Mouse (Mus musculus): ENCODE measurements around the gene Sppl2c. TPM values are rescaled to one million over a fixed set of nuclear protein-coding genes. Genes with fewer than 3 reads are reported as not detected.

The Sppl2c gene
- not detected in 2 replicates for polyA plus RNA-seq (2014; fragmentation: Nextera tagmentation; extraction: Ambion mirVana)

DNA sequence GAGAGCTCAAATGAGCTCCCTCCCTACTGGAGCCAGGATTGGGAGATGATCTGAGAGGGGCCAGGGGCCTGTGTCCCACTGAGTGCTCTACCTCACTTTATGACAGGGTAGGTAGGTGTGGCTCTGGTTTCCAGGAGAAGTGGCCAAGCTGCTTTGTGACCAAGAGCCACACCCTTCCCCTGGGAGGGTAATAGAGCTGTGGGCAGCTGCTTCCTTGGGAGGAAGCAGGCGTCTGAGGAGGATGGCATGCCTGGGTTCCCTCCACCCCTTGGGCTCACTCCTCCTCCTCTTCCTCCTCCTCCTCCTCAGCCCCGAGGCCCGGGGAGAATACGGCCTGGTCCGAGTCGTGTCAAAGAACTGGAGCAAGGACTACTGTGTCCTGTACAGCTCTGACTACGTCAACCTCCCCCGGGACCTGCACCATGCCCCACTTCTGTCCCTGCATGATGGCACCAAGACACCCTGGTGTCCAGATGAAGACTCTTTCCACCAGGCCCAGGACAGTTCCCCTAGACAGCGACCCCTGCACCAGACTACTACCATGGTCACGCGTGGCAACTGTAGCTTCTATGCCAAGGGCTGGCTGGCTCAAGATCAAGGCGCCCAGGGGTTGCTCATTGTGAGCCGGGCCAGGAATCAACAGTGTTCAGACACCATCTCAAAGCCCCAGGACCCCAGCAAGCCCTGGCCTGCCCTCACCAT, at the start of gene Sppl2c:
Gene Sppl2c (plus strand): TSS at position 193 of the 702 bp plus-strand sequence.
- Histone ChIP-seq H3K36me3 (ENCODE audit: control insufficient read depth, insufficient read depth, low read length) (no peaks in the 10 kb centered on the region), H3K4me3 (ENCODE audit: low read depth, low read length) (no peak within 1 kb of the TSS), H3K4me1 (replicated peaks; ENCODE audit: control insufficient read depth, insufficient read depth, low read length) (no peaks in the 10 kb centered on the region), H3K27ac (ENCODE audit: low read depth, low read length) (no peak within 1 kb of the TSS), H3K4me2 (replicated peaks; ENCODE audit: low read depth, low read length) (no peak within 1 kb of the TSS), H3K9me3 (ENCODE audit: control insufficient read depth, low read length) (no peaks in the 10 kb centered on the region), H3K9ac (ENCODE audit: low read depth, low read length) (no peak within 1 kb of the TSS), H3K27me3 (ENCODE audit: control insufficient read depth, insufficient read depth, low read length) (no peaks in the 10 kb centered on the region)
- ATAC-seq (ENCODE audit: low FRiP score) (no peak), DNase-seq (ENCODE audit: low spot score) (no peak)
- WGBS: 85% methylated on average over 13 of the region's 13 CpGs

DNA sequence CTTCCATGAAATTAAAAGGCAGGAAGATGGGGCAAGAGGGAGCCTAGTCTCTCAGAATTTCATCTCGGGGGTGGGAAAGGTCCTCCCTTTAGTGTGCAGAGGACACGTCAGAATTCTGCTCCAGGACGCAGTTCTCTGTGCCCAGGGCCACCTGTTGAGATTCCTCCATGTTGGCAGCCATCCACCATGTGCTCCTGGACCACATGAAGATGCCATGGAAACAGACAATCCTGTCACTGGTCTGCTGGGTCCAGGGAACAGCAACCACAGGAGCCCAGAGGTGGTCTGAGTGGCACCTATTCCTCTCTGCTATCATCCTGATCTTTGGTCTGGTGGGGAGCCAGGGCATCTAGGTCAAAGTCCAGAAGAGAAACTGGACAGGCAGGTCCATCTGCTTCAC, 47.2 kb upstream of the Sppl2c start:
- Histone ChIP-seq H3K36me3 (ENCODE audit: control insufficient read depth, insufficient read depth, low read length) (no peaks in the 10 kb centered on the region), H3K27ac (ENCODE audit: low read depth, low read length) (no peak overlapping the region), H3K4me3 (ENCODE audit: low read depth, low read length) (no peak overlapping the region), H3K4me2 (replicated peaks; ENCODE audit: low read depth, low read length) (no peak overlapping the region), H3K27me3 (ENCODE audit: control insufficient read depth, insufficient read depth, low read length) (peaks cover 20% of the 10 kb centered on the region), H3K9ac (ENCODE audit: low read depth, low read length) (no peak overlapping the region), H3K9me3 (ENCODE audit: control insufficient read depth, low read length) (no peaks in the 10 kb centered on the region), H3K4me1 (replicated peaks; ENCODE audit: control insufficient read depth, insufficient read depth, low read length) (no peaks in the 10 kb centered on the region)
- ATAC-seq (ENCODE audit: low FRiP score) (no peak), DNase-seq (ENCODE audit: low spot score) (no peak)
- 69% methylated on average over 3 of the region's 3 CpGs for WGBS

DNA sequence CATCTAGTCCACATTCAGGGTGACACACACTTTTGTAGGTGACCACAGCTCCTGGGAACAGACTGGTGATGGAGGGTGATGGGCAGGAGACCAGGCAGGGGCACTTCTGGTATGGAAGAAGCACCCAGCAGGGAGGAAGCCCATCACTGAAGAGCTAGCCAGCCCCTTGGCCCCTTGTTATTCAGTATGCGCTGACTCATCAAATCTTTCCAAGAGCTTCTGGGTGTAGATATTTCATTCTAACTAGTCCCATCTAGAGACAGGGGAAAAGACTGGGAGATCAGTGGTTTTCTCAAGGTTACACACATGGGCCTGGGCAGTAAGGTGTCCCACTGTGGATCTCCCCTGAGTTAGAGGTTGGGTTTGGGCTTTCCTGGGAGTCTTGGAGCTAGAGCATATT, 41.2 kb upstream of the Sppl2c start:
- 88% methylated on average over 1 of the region's 1 CpGs for WGBS
- no peak overlapping the region for H3K9ac ChIP-seq (ENCODE audit: low read depth, low read length)
- no peaks in the 10 kb centered on the region for H3K36me3 ChIP-seq (ENCODE audit: control insufficient read depth, insufficient read depth, low read length)
- H3K4me3 ChIP-seq (ENCODE audit: low read depth, low read length): no peak overlapping the region
- DNase-seq (ENCODE audit: low spot score) (no peak), ATAC-seq (ENCODE audit: low FRiP score) (no peak)
- H3K4me2 ChIP-seq (replicated peaks; ENCODE audit: low read depth, low read length): no peak overlapping the region
- H3K4me1 ChIP-seq (replicated peaks; ENCODE audit: control insufficient read depth, insufficient read depth, low read length): no peaks in the 10 kb centered on the region
- no peak overlapping the region for H3K27ac ChIP-seq (ENCODE audit: low read depth, low read length)
- no peaks in the 10 kb centered on the region for H3K9me3 ChIP-seq (ENCODE audit: control insufficient read depth, low read length)
- no peaks in the 10 kb centered on the region for H3K27me3 ChIP-seq (ENCODE audit: control insufficient read depth, insufficient read depth, low read length)

DNA sequence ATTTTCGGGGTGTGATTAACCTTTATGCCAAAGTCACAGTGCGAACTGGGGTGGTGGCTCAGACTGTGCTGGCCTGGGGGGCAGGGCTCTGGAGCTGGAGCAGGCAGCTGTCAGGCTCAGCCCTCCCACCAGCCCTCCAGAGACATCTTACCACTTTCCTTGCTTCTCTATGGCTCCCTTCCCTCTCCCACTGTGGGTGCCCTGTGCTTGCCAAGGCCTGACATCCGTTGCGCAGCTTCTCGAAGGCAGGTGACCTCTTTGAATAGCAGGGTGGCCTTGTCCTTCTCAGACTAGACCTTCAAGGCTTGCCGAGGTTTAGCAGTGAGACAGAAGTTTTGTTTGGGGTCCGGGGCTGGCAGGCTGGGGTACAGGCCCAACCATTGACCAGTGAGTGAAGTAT, 37.3 kb upstream of the Sppl2c start:
- ATAC-seq (ENCODE audit: low FRiP score): no peak
- Histone ChIP-seq H3K27ac (ENCODE audit: low read depth, low read length) (no peak overlapping the region), H3K9me3 (ENCODE audit: control insufficient read depth, low read length) (no peaks in the 10 kb centered on the region), H3K9ac (ENCODE audit: low read depth, low read length) (no peak overlapping the region), H3K36me3 (ENCODE audit: control insufficient read depth, insufficient read depth, low read length) (no peaks in the 10 kb centered on the region), H3K4me2 (replicated peaks; ENCODE audit: low read depth, low read length) (no peak overlapping the region), H3K4me3 (ENCODE audit: low read depth, low read length) (no peak overlapping the region), H3K27me3 (ENCODE audit: control insufficient read depth, insufficient read depth, low read length) (no peaks in the 10 kb centered on the region), H3K4me1 (replicated peaks; ENCODE audit: control insufficient read depth, insufficient read depth, low read length) (no peaks in the 10 kb centered on the region; the same call in 1 of the 2 replicates)
- DNase-seq (ENCODE audit: low spot score): no peak
- 71% methylated on average over 7 of the region's 7 CpGs for WGBS

DNA sequence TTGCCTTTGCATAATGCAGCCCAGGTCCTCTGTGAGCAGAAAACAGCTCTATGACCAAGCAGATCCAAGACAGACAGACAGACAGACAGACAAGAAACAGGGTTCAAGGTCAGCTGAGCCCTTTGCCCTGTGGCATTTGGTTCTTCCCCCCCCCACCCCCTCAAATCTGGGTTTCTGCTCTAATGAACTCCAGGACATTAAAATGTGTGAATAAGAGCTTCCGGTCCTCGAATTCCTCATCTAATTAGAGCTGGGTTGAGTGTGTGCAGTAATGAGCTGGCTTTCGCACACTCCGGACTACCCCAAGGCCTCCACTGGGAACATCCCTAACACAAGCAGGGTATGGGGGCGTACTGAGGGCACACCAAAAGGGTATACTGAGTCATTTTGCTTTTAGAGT, 35.2 kb upstream of the Sppl2c start:
- WGBS: 68% methylated on average over 5 of the region's 5 CpGs
- H3K4me3 ChIP-seq (ENCODE audit: low read depth, low read length): no peak overlapping the region
- no peak overlapping the region for H3K4me2 ChIP-seq (replicated peaks; ENCODE audit: low read depth, low read length)
- peaks cover 3% of the 10 kb centered on the region; the same call in 1 of the 2 replicates for H3K4me1 ChIP-seq (replicated peaks; ENCODE audit: control insufficient read depth, insufficient read depth, low read length)
- no peaks in the 10 kb centered on the region for H3K9me3 ChIP-seq (ENCODE audit: control insufficient read depth, low read length)
- H3K27ac ChIP-seq (ENCODE audit: low read depth, low read length): no peak overlapping the region
- DNase-seq (ENCODE audit: low spot score) (no peak), ATAC-seq (ENCODE audit: low FRiP score) (no peak)
- no peak overlapping the region for H3K9ac ChIP-seq (ENCODE audit: low read depth, low read length)
- H3K27me3 ChIP-seq (ENCODE audit: control insufficient read depth, insufficient read depth, low read length): no peaks in the 10 kb centered on the region
- H3K36me3 ChIP-seq (ENCODE audit: control insufficient read depth, insufficient read depth, low read length): no peaks in the 10 kb centered on the region

DNA sequence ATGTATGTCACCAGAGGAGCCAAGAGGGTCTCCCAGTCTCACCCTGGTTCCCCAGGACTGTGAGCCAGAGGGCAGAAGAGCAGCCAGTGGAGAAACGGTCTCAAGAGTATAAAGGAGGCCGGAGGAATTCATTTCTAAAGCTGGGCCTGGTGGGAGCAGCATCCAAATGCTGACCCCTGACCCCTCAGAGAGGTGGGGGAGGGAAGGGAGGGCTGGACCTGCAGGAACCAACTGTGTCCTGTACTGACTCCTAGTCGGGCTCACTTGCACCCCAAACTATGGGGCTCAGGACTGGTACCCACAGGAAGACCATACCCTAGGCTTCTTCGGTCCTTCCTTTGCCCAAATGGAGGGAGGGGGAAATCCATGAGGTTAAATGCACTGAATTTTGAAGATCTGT, 31.8 kb upstream of the Sppl2c start:
- no peak for DNase-seq (ENCODE audit: low spot score)
- Histone ChIP-seq H3K36me3 (ENCODE audit: control insufficient read depth, insufficient read depth, low read length) (no peaks in the 10 kb centered on the region), H3K4me1 (replicated peaks; ENCODE audit: control insufficient read depth, insufficient read depth, low read length) (peaks cover 8% of the 10 kb centered on the region; the same call in 1 of the 2 replicates), H3K4me3 (ENCODE audit: low read depth, low read length) (no peak overlapping the region), H3K4me2 (replicated peaks; ENCODE audit: low read depth, low read length) (no peak overlapping the region; the same call in 1 of the 2 replicates), H3K9ac (ENCODE audit: low read depth, low read length) (no peak overlapping the region), H3K9me3 (ENCODE audit: control insufficient read depth, low read length) (no peaks in the 10 kb centered on the region), H3K27me3 (ENCODE audit: control insufficient read depth, insufficient read depth, low read length) (no peaks in the 10 kb centered on the region), H3K27ac (ENCODE audit: low read depth, low read length) (no peak overlapping the region)
- ATAC-seq (ENCODE audit: low FRiP score): no peak
- 44% methylated on average over 4 of the region's 4 CpGs for WGBS

DNA sequence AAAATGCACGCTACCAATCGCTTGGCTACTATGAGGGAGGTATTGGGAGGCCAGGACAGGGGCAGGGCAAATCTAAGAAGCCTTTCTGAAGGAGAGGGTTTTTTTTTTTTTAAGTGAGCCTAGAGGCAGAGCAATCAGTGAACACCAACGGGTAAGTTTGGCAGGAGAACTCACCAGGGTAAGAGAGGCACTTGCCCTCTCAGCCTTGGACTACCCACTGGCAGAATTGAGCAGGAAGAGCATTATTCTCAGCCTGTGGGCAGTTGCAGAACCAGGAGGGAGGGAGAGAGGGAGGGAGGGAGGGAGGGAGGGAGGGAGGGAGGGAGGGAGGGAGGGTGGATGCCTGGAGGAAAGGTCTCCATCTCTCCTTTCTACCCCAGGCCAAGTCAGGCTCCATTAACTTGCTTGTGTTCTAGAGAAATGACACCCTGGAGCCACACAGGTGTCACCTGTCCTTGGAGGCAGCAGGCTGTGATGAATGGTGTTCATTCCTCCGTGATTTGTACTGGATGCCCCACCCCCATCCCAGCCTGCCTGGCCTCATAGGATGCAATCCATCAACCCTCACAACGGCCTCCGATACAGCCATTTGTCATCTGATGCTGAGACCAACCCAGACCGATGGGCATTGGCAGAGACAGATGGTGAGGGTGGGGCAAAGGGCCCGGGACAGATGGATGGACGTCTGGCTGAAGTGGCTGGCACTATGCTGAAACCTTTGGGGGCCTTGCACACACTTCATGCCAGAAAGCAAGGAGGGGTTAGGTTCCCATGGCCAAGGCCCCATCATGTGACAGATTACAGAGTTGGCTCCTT, 31.1 kb upstream of the Sppl2c start:
- H3K9ac ChIP-seq (ENCODE audit: low read depth, low read length): no peak overlapping the region
- H3K4me3 ChIP-seq (ENCODE audit: low read depth, low read length): no peak overlapping the region
- H3K4me1 ChIP-seq (replicated peaks; ENCODE audit: control insufficient read depth, insufficient read depth, low read length): peaks cover 8% of the 10 kb centered on the region; the same call in 1 of the 2 replicates
- ATAC-seq (ENCODE audit: low FRiP score) (peak; percentile 50), DNase-seq (ENCODE audit: low spot score) (peak; percentile 48)
- H3K9me3 ChIP-seq (ENCODE audit: control insufficient read depth, low read length): no peaks in the 10 kb centered on the region
- peak overlapping the region; percentile 45; the same call in 1 of the 2 replicates for H3K27ac ChIP-seq (ENCODE audit: low read depth, low read length)
- H3K36me3 ChIP-seq (ENCODE audit: control insufficient read depth, insufficient read depth, low read length): no peaks in the 10 kb centered on the region
- WGBS: 39% methylated on average over 9 of the region's 9 CpGs
- no peak overlapping the region for H3K4me2 ChIP-seq (replicated peaks; ENCODE audit: low read depth, low read length)
- H3K27me3 ChIP-seq (ENCODE audit: control insufficient read depth, insufficient read depth, low read length): no peaks in the 10 kb centered on the region

DNA sequence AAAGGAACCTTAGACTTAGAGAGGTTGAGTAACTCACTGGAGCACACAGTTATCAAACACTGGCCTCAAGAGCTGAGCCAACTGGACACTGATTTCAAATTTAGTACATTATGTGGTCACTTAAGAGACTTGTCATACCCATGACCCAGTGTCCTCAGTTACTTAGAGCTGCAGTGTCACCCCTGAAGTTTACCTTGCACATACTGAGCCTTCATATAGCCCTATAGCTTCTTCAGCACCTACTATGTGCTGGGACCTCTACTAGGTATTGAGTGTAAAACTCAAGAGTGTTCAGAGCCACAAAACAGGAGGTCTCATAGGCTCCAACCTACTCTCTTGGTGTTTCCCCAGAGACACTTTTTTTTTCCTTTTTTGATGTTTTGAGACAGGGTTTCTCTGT, 30.2 kb upstream of the Sppl2c start:
- Histone ChIP-seq H3K9me3 (ENCODE audit: control insufficient read depth, low read length) (no peaks in the 10 kb centered on the region), H3K36me3 (ENCODE audit: control insufficient read depth, insufficient read depth, low read length) (no peaks in the 10 kb centered on the region), H3K4me1 (replicated peaks; ENCODE audit: control insufficient read depth, insufficient read depth, low read length) (peaks cover 8% of the 10 kb centered on the region; the same call in 1 of the 2 replicates), H3K4me3 (ENCODE audit: low read depth, low read length) (no peak overlapping the region), H3K27ac (ENCODE audit: low read depth, low read length) (peak overlapping the region; percentile 45; the same call in 1 of the 2 replicates), H3K4me2 (replicated peaks; ENCODE audit: low read depth, low read length) (no peak overlapping the region), H3K9ac (ENCODE audit: low read depth, low read length) (no peak overlapping the region), H3K27me3 (ENCODE audit: control insufficient read depth, insufficient read depth, low read length) (no peaks in the 10 kb centered on the region)
- DNase-seq (ENCODE audit: low spot score) (no peak), ATAC-seq (ENCODE audit: low FRiP score) (no peak)
